Mouse (Mus musculus) spleen, adult 2 months (tissue): ENCODE data around the gene Ccn5.

ENCODE experiments used
- CTCF ChIP-seq: fragments of 200-500 bp; IDR thresholded peaks from 2 replicates; pipeline ENCODE4 v1.5.1; 2011; ENCODE audit warnings: mild to moderate bottlenecking, inconsistent platforms; ENCODE audit not compliant: insufficient read depth, insufficient read length, insufficient replicate concordance; ENCODE audit errors: extremely low read depth
- POLR2A ChIP-seq: fragments of 200-500 bp; IDR thresholded peaks from 2 replicates; pipeline ENCODE4 v1.6.1; 2011; ENCODE audit warnings: low read depth, low read length, inconsistent platforms

- TF ChIP-seq CTCF, result no peak
- no peak for TF ChIP-seq POLR2A
Measured at GRCm38 (mm10) chr2:163809166-163809565, 11.5 kb upstream of the Ccn5 start.
